Mouse (Mus musculus): ENCODE measurements around the gene Axin1.

DNA sequence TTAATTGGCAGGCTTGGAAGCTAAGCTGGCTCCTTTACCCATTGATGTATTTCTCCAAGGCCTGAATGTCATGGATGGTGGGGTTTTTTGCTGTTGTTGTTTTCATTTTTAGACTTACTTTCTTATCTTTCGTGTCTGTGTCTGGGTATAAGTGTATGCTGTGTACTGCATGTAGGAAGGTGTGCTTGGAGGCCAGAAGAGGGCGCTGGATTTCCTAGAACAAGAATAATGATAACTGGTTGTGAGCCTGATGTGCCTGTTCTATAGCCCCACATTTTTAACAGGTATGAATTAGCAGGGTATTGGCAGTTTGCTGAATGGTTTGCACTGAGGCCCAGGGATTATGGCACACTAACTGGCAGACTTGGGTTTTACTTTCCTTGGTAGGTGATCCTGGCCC is 10.6 kb downstream of the Axin1 start:
- TF ChIP-seq CTCF (IDR thresholded peaks at IDR 0.05; ENCODE audit: low read depth) (no peak), EP300 (IDR thresholded peaks at IDR 0.05; ENCODE audit: low read depth) (no peak)
